Mouse (Mus musculus): ENCODE data around the gene Arsk. TPM values are rescaled to one million over a fixed set of nuclear protein-coding genes. Genes with fewer than 3 reads are reported as not detected.

Arsk gene
- 7.7 TPM for polyA plus RNA-seq (2015; fragmentation: Illumina TruSeq; extraction: RNeasy Lipid Tissue Mini Kit (QIAGEN cat#74804); ENCODE audit: low read depth, low replicate concordance)

GRCm38 (mm10) chr13:76098493-76099303, at the start of gene Arsk, which contains the start of gene Ttc37:
Arsk (minus strand) TSS chr13:76098660.
Ttc37 (plus strand) TSS chr13:76098734.

GRCm38 (mm10) chr13:76056896-76057266, 41.6 kb downstream of the Arsk start, which contains the start of gene Gpr150:
Gpr150 (minus strand) TSS chr13:76056996.

GRCm38 (mm10) chr13:76017974-76018843, 80.3 kb downstream of the Arsk start, which contains the start of gene Rfesd:
Rfesd (minus strand) TSS chr13:76018719.

Other genes starting within 250 kb of the Arsk start
- 16.1 TPM for gene Rhobtb3, start 154.7 kb downstream of the Arsk start, polyA plus RNA-seq (2015; fragmentation: Illumina TruSeq; extraction: RNeasy Lipid Tissue Mini Kit (QIAGEN cat#74804); ENCODE audit: low read depth, low replicate concordance)
- gene Spata9, start 131.5 kb downstream of the Arsk start, polyA plus RNA-seq (2015; fragmentation: Illumina TruSeq; extraction: RNeasy Lipid Tissue Mini Kit (QIAGEN cat#74804); ENCODE audit: low read depth, low replicate concordance): not detected
- gene Rfesd, start 79.9 kb downstream of the Arsk start, polyA plus RNA-seq (2015; fragmentation: Illumina TruSeq; extraction: RNeasy Lipid Tissue Mini Kit (QIAGEN cat#74804); ENCODE audit: low read depth, low replicate concordance): 18.2 TPM
- 3.3 TPM for gene Gpr150, start 41.7 kb downstream of the Arsk start, polyA plus RNA-seq (2015; fragmentation: Illumina TruSeq; extraction: RNeasy Lipid Tissue Mini Kit (QIAGEN cat#74804); ENCODE audit: low read depth, low replicate concordance)
- gene Ttc37, start 74 bp upstream of the Arsk start, polyA plus RNA-seq (2015; fragmentation: Illumina TruSeq; extraction: RNeasy Lipid Tissue Mini Kit (QIAGEN cat#74804); ENCODE audit: low read depth, low replicate concordance): 9.5 TPM
- 0.31 TPM for gene Fam81b, start 206.4 kb upstream of the Arsk start, polyA plus RNA-seq (2015; fragmentation: Illumina TruSeq; extraction: RNeasy Lipid Tissue Mini Kit (QIAGEN cat#74804); ENCODE audit: low read depth, low replicate concordance)